Mouse (Mus musculus) forebrain, embryonic 11.5 days (tissue): ENCODE measurements at regions not wholly inside any gene's neighbourhood (a gene's known extent, or its start where the extent isn't known, plus 50 kb on each side); places are given as distances from the start of the nearest gene placed in this dataset.

Source experiments
- ATAC-seq: fragments of 200-750 bp; cut with Nextera tagmentation; replicated peaks from 2 replicates; pipeline ENCODE4 v1.8.0; 2017; ENCODE audit warnings: moderate TSS enrichment; ENCODE audit not compliant: low FRiP score
- DNase-seq: peaks from one replicate; pipeline ENCODE4 v3.0.0-alpha.2; 2017; ENCODE audit warnings: low spot score
- H3K27ac ChIP-seq: fragments of 300-500 bp; sonication (generic); 2 replicates; pipeline ENCODE4 v1.5.1; 2014; ENCODE audit warnings: low read depth, low read length
- H3K27me3 ChIP-seq: fragments of 300-500 bp; sonication (generic); 2 replicates; pipeline ENCODE4 v1.6.1; 2014; ENCODE audit warnings: mild to moderate bottlenecking, low read length, mixed read lengths; ENCODE audit not compliant: control insufficient read depth, insufficient read depth
- H3K36me3 ChIP-seq: fragments of 300-500 bp; sonication (generic); 2 replicates; pipeline ENCODE4 v1.6.1; 2014; ENCODE audit warnings: mild to moderate bottlenecking, low read length, moderate library complexity, mixed read lengths; ENCODE audit not compliant: control insufficient read depth, insufficient read depth
- H3K4me1 ChIP-seq: fragments of 300-500 bp; sonication (generic); replicated peaks from 2 replicates; pipeline ENCODE4 v1.6.1; 2014; ENCODE audit warnings: low read length, mixed read lengths; ENCODE audit not compliant: control insufficient read depth, insufficient read depth
- H3K4me2 ChIP-seq: fragments of 300-500 bp; sonication (generic); 2 replicates; pipeline ENCODE4 v1.6.1; 2014; ENCODE audit warnings: low read depth, mild to moderate bottlenecking, low read length, moderate library complexity, mixed read lengths; ENCODE audit not compliant: severe bottlenecking
- H3K4me3 ChIP-seq: fragments of 300-500 bp; sonication (generic); 2 replicates; pipeline ENCODE4 v1.5.1; 2014; ENCODE audit warnings: low read depth, low read length
- H3K9ac ChIP-seq: fragments of 300-500 bp; sonication (generic); 2 replicates; pipeline ENCODE4 v1.6.1; 2014; ENCODE audit warnings: low read length
- H3K9me3 ChIP-seq: fragments of 300-500 bp; sonication (generic); 2 replicates; pipeline ENCODE4 v1.6.1; 2016; ENCODE audit warnings: low read length, mixed read lengths; ENCODE audit not compliant: control insufficient read depth
- WGBS: fragments of 180-500 bp; shearing (Covaris S2); extraction: QIAGEN DNeasy Blood & Tissue Kit; methylation state at CpG from one replicate; pipeline ENCODE4 v1.1.7; 2014; 5-methylcytosine and 5-hydroxymethylcytosine counted together

GRCm38 (mm10) chr3:143158568-143158967 lies 276.8 kb upstream of the Pkn2 start:
- H3K9ac ChIP-seq = no peak overlapping the region
- no peak for DNase-seq
- ATAC-seq = peak; percentile 45; the same call in 1 of the 2 replicates

GRCm38 (mm10) chr3:143156733-143157524 lies 275.1 kb upstream of the Pkn2 start:
- no peak overlapping the region for H3K4me3 ChIP-seq
- H3K9ac ChIP-seq = no peak overlapping the region
- DNase-seq (no peak), ATAC-seq (no peak)
- 0 out of 2 replicates have a peak, but pooled peaks cover 1% of the 10 kb centered on the region for H3K4me1 ChIP-seq
- no peak overlapping the region for H3K27ac ChIP-seq
- H3K9me3 ChIP-seq = no peaks in the 10 kb centered on the region
- no peak overlapping the region for H3K4me2 ChIP-seq
- H3K36me3 ChIP-seq = no peaks in the 10 kb centered on the region
- H3K27me3 ChIP-seq = no peaks in the 10 kb centered on the region

More at GRCm38 (mm10) chr3:143158568-143158967, 276.8 kb upstream of the Pkn2 start:
- Histone ChIP-seq H3K9me3 (no peaks in the 10 kb centered on the region), H3K27me3 (no peaks in the 10 kb centered on the region), H3K36me3 (no peaks in the 10 kb centered on the region), H3K27ac (no peak overlapping the region), H3K4me3 (no peak overlapping the region), H3K4me2 (no peak overlapping the region), H3K4me1 (0 out of 2 replicates have a peak, but pooled peaks cover 1% of the 10 kb centered on the region)
- 32% methylated on average over 5 of the region's 5 CpGs for WGBS

- H3K27ac ChIP-seq = no peak overlapping the region
- no peak overlapping the region for H3K4me2 ChIP-seq
- DNase-seq (no peak), ATAC-seq (no peak; the same call in 1 of the 2 replicates)
- 44% methylated on average over 1 of the region's 1 CpGs for WGBS
- no peaks in the 10 kb centered on the region for H3K9me3 ChIP-seq
- no peak overlapping the region for H3K9ac ChIP-seq
- H3K36me3 ChIP-seq = no peaks in the 10 kb centered on the region
- H3K27me3 ChIP-seq = no peaks in the 10 kb centered on the region
- H3K4me3 ChIP-seq = no peak overlapping the region
- 0 out of 2 replicates have a peak, but pooled peaks cover 1% of the 10 kb centered on the region for H3K4me1 ChIP-seq
Observed at GRCm38 (mm10) chr3:143156174-143156573, 274.4 kb upstream of the Pkn2 start.

GRCm38 (mm10) chr3:143155556-143155955 lies 273.8 kb upstream of the Pkn2 start:
- WGBS = 97% methylated on average over 1 of the region's 1 CpGs
- no peaks in the 10 kb centered on the region for H3K36me3 ChIP-seq
- H3K9ac ChIP-seq = no peak overlapping the region
- H3K4me2 ChIP-seq = no peak overlapping the region
- DNase-seq (no peak), ATAC-seq (no peak)
- H3K4me1 ChIP-seq = 0 out of 2 replicates have a peak, but pooled peaks cover 1% of the 10 kb centered on the region
- no peak overlapping the region for H3K27ac ChIP-seq
- no peak overlapping the region for H3K4me3 ChIP-seq
- no peaks in the 10 kb centered on the region for H3K27me3 ChIP-seq
- H3K9me3 ChIP-seq = no peaks in the 10 kb centered on the region

DNA sequence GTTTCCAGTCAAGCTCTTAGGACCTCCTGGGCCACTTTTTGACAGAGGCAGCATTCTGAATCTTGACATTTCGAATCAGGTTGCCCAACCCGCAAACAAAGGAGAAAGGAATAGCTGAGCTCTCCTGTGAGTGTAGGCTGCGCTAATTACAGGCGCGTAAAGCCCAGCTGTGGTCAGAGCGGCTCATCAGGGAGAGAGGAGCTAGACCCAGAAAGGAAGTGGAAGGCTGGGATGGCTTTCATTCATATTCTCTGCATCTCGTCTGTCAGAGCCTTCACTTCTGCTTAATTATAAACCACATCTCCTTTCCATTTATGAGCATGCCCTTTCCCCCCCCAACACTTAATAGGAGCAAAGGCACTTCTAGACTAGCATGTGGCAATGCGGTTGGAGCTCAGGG lies 265.7 kb upstream of the Pkn2 start:
- WGBS = 55% methylated on average over 8 of the region's 8 CpGs
- no peaks in the 10 kb centered on the region for H3K4me1 ChIP-seq
- no peak overlapping the region for H3K27ac ChIP-seq
- no peak overlapping the region for H3K9ac ChIP-seq
- H3K36me3 ChIP-seq = no peaks in the 10 kb centered on the region
- no peaks in the 10 kb centered on the region for H3K9me3 ChIP-seq
- DNase-seq (no peak), ATAC-seq (no peak)
- no peak overlapping the region for H3K4me2 ChIP-seq
- no peaks in the 10 kb centered on the region for H3K27me3 ChIP-seq
- no peak overlapping the region for H3K4me3 ChIP-seq

GRCm38 (mm10) chr3:143138952-143139351 lies 257.1 kb upstream of the Pkn2 start:
- Histone ChIP-seq H3K36me3 (no peaks in the 10 kb centered on the region), H3K4me1 (no peaks in the 10 kb centered on the region), H3K9me3 (no peaks in the 10 kb centered on the region), H3K27ac (no peak overlapping the region), H3K9ac (no peak overlapping the region), H3K4me3 (no peak overlapping the region), H3K4me2 (no peak overlapping the region), H3K27me3 (no peaks in the 10 kb centered on the region)
- DNase-seq = no peak
- no peak for ATAC-seq
- 90% methylated on average over 3 of the region's 3 CpGs for WGBS

- H3K27me3 ChIP-seq = no peaks in the 10 kb centered on the region
- WGBS = 80% methylated on average over 2 of the region's 2 CpGs
- H3K4me3 ChIP-seq = no peak overlapping the region
- DNase-seq (no peak), ATAC-seq (no peak)
- H3K36me3 ChIP-seq = no peaks in the 10 kb centered on the region
- H3K27ac ChIP-seq = no peak overlapping the region
- H3K4me1 ChIP-seq = no peaks in the 10 kb centered on the region
- no peaks in the 10 kb centered on the region for H3K9me3 ChIP-seq
- no peak overlapping the region for H3K4me2 ChIP-seq
- no peak overlapping the region for H3K9ac ChIP-seq
Observed at GRCm38 (mm10) chr3:143134528-143134927, 252.7 kb upstream of the Pkn2 start.

GRCm38 (mm10) chr3:143107733-143108291 lies 226.0 kb upstream of the Pkn2 start:
- no peak overlapping the region for H3K9ac ChIP-seq
- 82% methylated on average over 13 of the region's 13 CpGs for WGBS
- DNase-seq (no peak), ATAC-seq (no peak)
- no peak overlapping the region for H3K27ac ChIP-seq
- H3K36me3 ChIP-seq = no peaks in the 10 kb centered on the region
- H3K27me3 ChIP-seq = no peaks in the 10 kb centered on the region
- H3K4me1 ChIP-seq = no peaks in the 10 kb centered on the region
- no peak overlapping the region for H3K4me3 ChIP-seq
- H3K9me3 ChIP-seq = no peaks in the 10 kb centered on the region
- no peak overlapping the region for H3K4me2 ChIP-seq

- Histone ChIP-seq H3K36me3 (no peaks in the 10 kb centered on the region), H3K27me3 (no peaks in the 10 kb centered on the region), H3K9ac (no peak overlapping the region), H3K4me1 (0 out of 2 replicates have a peak, but pooled peaks cover 2% of the 10 kb centered on the region), H3K4me3 (no peak overlapping the region), H3K9me3 (no peaks in the 10 kb centered on the region), H3K27ac (no peak overlapping the region), H3K4me2 (no peak overlapping the region)
- no peak for ATAC-seq
- WGBS = 52% methylated on average over 2 of the region's 2 CpGs
- DNase-seq = no peak
Observed at GRCm38 (mm10) chr3:143104734-143105133, 222.9 kb upstream of the Pkn2 start.
